Mouse (Mus musculus): ENCODE data around the gene Vmn1r184.
"Not testable (repeated sequence)": the region's sequence is repeated elsewhere in the genome, so short reads cannot be mapped to it uniquely, and the experiment has no call there.

Gene Vmn1r184

GRCm38 (mm10) chr7:26260034-26260433 lies at the start of gene Vmn1r184:
Vmn1r184 (plus strand) TSS chr7:26260334.
- DNase-seq = not testable (repeated sequence)

- not testable (repeated sequence) for DNase-seq
These were observed 43.5 kb downstream of the Vmn1r184 start for GRCm38 (mm10) chr7:26303429-26304166.

GRCm38 (mm10) chr7:26306926-26307325 lies 46.8 kb downstream of the Vmn1r184 start, which contains the start of gene Cyp2a4:
Cyp2a4 (plus strand) TSS chr7:26307169.
- DNase-seq = not testable (repeated sequence)

- not testable (repeated sequence) for DNase-seq
These were observed 51.7 kb downstream of the Vmn1r184 start for GRCm38 (mm10) chr7:26311786-26312185.

GRCm38 (mm10) chr7:26315194-26315593 lies 55.1 kb downstream of the Vmn1r184 start:
- DNase-seq = not testable (repeated sequence)

- not testable (repeated sequence) for DNase-seq
These were observed 55.7 kb downstream of the Vmn1r184 start for GRCm38 (mm10) chr7:26315809-26316208.
